Mouse (Mus musculus) liver, embryonic 15.5 days (tissue): Measurements from ENCODE around the gene Ptbp1. TPM values are rescaled to one million over a fixed set of nuclear protein-coding genes. Genes with fewer than 3 reads are reported as not detected.

Source experiments
- ATAC-seq: fragments of 200-750 bp; cut with Nextera tagmentation; 2 replicates; pipeline ENCODE4 v1.8.0; 2017; ENCODE audit warnings: moderate number of reproducible peaks, mild to moderate bottlenecking, moderate library complexity; ENCODE audit not compliant: insufficient read depth
- H3K27ac ChIP-seq: fragments of 300-500 bp; sonication (generic); replicated peaks from 2 replicates; pipeline ENCODE4 v1.5.1; 2015; ENCODE audit warnings: mild to moderate bottlenecking, inconsistent platforms
- H3K27me3 ChIP-seq: fragments of 300-500 bp; sonication (generic); 2 replicates; pipeline ENCODE4 v1.6.1; 2015; ENCODE audit warnings: mild to moderate bottlenecking, inconsistent platforms
- H3K36me3 ChIP-seq: fragments of 300-500 bp; sonication (generic); replicated peaks from 2 replicates; pipeline ENCODE4 v1.6.1; 2015; ENCODE audit warnings: moderate library complexity, mild to moderate bottlenecking, inconsistent platforms
- H3K4me1 ChIP-seq: fragments of 300-500 bp; sonication (generic); replicated peaks from 2 replicates; pipeline ENCODE4 v1.6.1; 2015; ENCODE audit warnings: inconsistent platforms
- H3K4me2 ChIP-seq: fragments of 300-500 bp; sonication (generic); 2 replicates; pipeline ENCODE4 v1.6.1; 2015; ENCODE audit warnings: moderate library complexity, mild to moderate bottlenecking, inconsistent platforms
- H3K4me3 ChIP-seq: fragments of 300-500 bp; sonication (generic); replicated peaks from 2 replicates; pipeline ENCODE4 v1.5.1; 2015; ENCODE audit warnings: mild to moderate bottlenecking, inconsistent platforms
- H3K9ac ChIP-seq: fragments of 300-500 bp; sonication (generic); 2 replicates; pipeline ENCODE4 v1.6.1; 2015; ENCODE audit warnings: moderate library complexity, mild to moderate bottlenecking, inconsistent platforms
- H3K9me3 ChIP-seq: fragments of 300-500 bp; sonication (generic); replicated peaks from 2 replicates; pipeline ENCODE4 v1.6.1; 2016; ENCODE audit warnings: inconsistent platforms
- WGBS: fragments of 180-500 bp; shearing (Covaris S2); methylation state at CpG from one replicate; pipeline ENCODE4 v1.1.7; 2015; ENCODE audit warnings: mixed read lengths; ENCODE audit not compliant: insufficient replicate concordance; 5-methylcytosine and 5-hydroxymethylcytosine counted together
- polyA plus RNA-seq: library from polyadenylated mRNA; unstranded; fragments of >200 nt; fragmentation: Nextera tagmentation; extraction: Ambion mirVana; gene quantifications from 2 replicates; pipeline ENCODE4 v1.2.1, GENCODE M21; 2015

Ptbp1 gene
- polyA plus RNA-seq, 1 experiment from 2014 or later: 120 TPM

DNA sequence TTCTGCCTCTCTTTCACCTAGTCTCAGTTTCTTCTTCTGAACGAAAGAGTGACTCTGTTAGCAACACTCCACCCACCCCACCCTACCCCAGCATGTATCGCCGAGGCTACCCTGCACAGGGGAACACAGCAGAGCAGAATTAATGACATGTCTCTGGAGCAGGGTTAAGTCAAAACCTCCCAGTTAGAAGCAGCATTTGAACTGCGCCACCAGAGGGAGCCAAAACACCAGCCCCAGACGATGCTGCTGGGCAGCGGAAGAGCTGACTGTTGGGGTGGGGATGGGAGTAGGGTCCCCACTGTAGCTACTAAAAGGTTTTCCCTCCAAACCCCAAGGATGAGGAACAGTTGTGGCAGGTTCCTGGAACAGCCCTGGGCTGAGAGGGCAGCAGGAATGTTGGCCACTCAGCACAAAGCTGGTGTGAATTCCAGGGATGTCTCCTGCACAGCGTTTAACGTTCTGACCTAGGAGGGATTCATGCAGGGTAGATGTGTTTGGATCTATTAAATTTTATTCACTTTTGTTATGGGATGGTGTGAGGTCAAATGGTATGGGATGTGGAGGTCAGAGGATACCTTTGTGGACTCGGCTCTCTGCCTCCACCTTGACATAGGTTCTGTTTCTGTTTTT, 19.3 kb upstream of the Ptbp1 start:
- peak; percentile 35; the same call in 1 of the 2 replicates for ATAC-seq
- H3K27ac ChIP-seq: no peak overlapping the region
- H3K27me3 ChIP-seq: no peaks in the 10 kb centered on the region; the same call in 1 of the 2 replicates
- no peak overlapping the region for H3K4me3 ChIP-seq
- WGBS: 23% methylated on average over 9 of the region's 9 CpGs
- no peak overlapping the region for H3K9ac ChIP-seq
- no peaks in the 10 kb centered on the region for H3K9me3 ChIP-seq
- no peaks in the 10 kb centered on the region for H3K36me3 ChIP-seq
- H3K4me1 ChIP-seq: no peaks in the 10 kb centered on the region
- H3K4me2 ChIP-seq: no peak overlapping the region

GRCm38 (mm10) chr10:79836918-79837317, 17.3 kb upstream of the Ptbp1 start:
- H3K4me1 ChIP-seq: peaks cover 10% of the 10 kb centered on the region; the same call in 1 of the 2 replicates
- WGBS: 89% methylated on average over 3 of the region's 3 CpGs
- ATAC-seq: no peak

DNA sequence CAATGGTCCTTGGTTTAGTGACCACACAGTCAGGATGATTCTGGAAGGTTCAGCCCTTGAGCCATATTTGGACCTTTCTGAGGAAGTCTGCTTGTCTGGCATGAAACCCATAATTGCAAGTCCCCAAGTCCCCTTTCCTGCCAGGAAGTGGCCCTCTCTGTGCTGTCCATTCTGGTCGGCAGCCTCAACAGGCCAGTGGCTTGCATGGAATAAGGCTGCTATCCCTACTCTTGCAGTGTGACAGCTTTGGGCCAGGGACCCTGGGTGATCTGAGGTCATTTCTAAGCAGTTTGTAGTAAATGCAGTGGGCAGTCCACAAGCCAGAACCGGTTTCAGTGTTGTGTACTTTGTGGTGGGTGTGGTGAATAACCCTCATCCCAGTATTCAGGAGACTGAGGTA, 16.1 kb upstream of the Ptbp1 start:
- no peak for ATAC-seq
- WGBS: 32% methylated on average over 2 of the region's 2 CpGs

More at GRCm38 (mm10) chr10:79836918-79837317, 17.3 kb upstream of the Ptbp1 start:
- Histone ChIP-seq H3K9me3 (no peaks in the 10 kb centered on the region), H3K27ac (no peak overlapping the region), H3K4me3 (no peak overlapping the region), H3K27me3 (0 out of 2 replicates have a peak, but pooled peaks cover 6% of the 10 kb centered on the region), H3K4me2 (no peak overlapping the region), H3K9ac (no peak overlapping the region), H3K36me3 (no peaks in the 10 kb centered on the region)

DNA sequence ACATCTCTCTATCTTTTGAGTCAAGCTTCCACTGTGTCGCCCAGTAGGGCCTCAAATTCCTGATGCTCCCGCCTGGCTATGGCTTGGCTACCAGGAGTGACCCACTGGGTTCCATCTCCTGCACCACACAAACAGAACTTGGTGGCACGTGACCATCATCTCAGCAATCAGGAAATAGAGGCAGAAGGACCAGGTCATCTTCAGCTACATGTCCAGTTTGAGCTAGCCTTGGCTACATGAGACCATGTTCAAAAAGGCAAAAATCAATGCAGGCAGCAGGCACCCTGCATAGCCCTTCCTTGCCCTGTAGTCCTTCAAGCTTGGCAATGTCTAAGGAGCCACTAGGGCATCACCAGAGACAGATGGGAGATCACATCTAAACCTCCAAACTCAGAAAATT, 14.1 kb upstream of the Ptbp1 start:
- H3K4me2 ChIP-seq: no peak overlapping the region
- no peaks in the 10 kb centered on the region for H3K36me3 ChIP-seq
- no peak overlapping the region for H3K4me3 ChIP-seq
- H3K9me3 ChIP-seq: no peaks in the 10 kb centered on the region
- peak overlapping the region; percentile 3; the same call in 1 of the 2 replicates for H3K27ac ChIP-seq
- no peak for ATAC-seq
- 0 out of 2 replicates have a peak, but pooled peaks cover 6% of the 10 kb centered on the region for H3K27me3 ChIP-seq
- H3K9ac ChIP-seq: no peak overlapping the region
- WGBS: 60% methylated on average over 3 of the region's 3 CpGs
- peaks cover 10% of the 10 kb centered on the region; the same call in 1 of the 2 replicates for H3K4me1 ChIP-seq

More for the DNA sequence above, 16.1 kb upstream of the Ptbp1 start:
- H3K27me3 ChIP-seq: 0 out of 2 replicates have a peak, but pooled peaks cover 6% of the 10 kb centered on the region
- peaks cover 10% of the 10 kb centered on the region; the same call in 1 of the 2 replicates for H3K4me1 ChIP-seq
- no peak overlapping the region for H3K4me2 ChIP-seq
- no peak overlapping the region for H3K27ac ChIP-seq
- H3K9ac ChIP-seq: no peak overlapping the region
- no peak overlapping the region for H3K4me3 ChIP-seq
- H3K9me3 ChIP-seq: no peaks in the 10 kb centered on the region
- H3K36me3 ChIP-seq: no peaks in the 10 kb centered on the region

- H3K36me3 ChIP-seq: no peaks in the 10 kb centered on the region
- peak; percentile 72 for ATAC-seq
- under 1% methylated on average over 24 of the region's 24 CpGs for WGBS
- peaks cover 10% of the 10 kb centered on the region; the same call in 1 of the 2 replicates for H3K4me1 ChIP-seq
- peak overlapping the region; percentile 70 for H3K4me2 ChIP-seq
- peak overlapping the region; percentile 35; the same call in 1 of the 2 replicates for H3K9ac ChIP-seq
- H3K27ac ChIP-seq: peak overlapping the region; percentile 49
- no peaks in the 10 kb centered on the region for H3K9me3 ChIP-seq
- peak overlapping the region; percentile 51 for H3K4me3 ChIP-seq
- H3K27me3 ChIP-seq: 0 out of 2 replicates have a peak, but pooled peaks cover 6% of the 10 kb centered on the region
Observed at GRCm38 (mm10) chr10:79840644-79841551, 13.3 kb upstream of the Ptbp1 start.

DNA sequence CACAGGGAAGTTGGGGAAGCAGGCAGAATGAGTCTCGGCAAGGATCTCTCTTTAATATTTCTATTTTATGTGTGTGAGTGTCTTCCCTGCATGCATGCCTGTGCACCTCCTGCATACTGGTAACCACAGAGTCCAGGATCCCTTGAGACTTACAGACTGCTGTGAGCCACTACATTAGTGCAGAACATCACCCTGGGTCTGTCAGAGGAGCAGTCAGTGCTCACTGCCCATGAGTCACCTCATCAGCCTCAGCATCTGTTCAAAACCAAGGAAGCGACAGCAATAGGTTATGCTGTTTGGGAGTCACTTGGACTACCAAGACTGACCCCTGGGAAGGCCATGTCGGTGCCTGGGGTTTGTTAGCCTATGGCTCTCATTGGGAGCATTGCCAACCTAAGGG, 11.9 kb upstream of the Ptbp1 start:
- H3K9ac ChIP-seq: no peak overlapping the region
- no peak overlapping the region for H3K4me2 ChIP-seq
- H3K9me3 ChIP-seq: no peaks in the 10 kb centered on the region
- H3K36me3 ChIP-seq: no peaks in the 10 kb centered on the region
- H3K4me1 ChIP-seq: peaks cover 10% of the 10 kb centered on the region; the same call in 1 of the 2 replicates
- no peak for ATAC-seq
- H3K4me3 ChIP-seq: no peak overlapping the region
- H3K27ac ChIP-seq: no peak overlapping the region
- 0 out of 2 replicates have a peak, but pooled peaks cover 6% of the 10 kb centered on the region for H3K27me3 ChIP-seq
- 67% methylated on average over 3 of the region's 3 CpGs for WGBS

DNA sequence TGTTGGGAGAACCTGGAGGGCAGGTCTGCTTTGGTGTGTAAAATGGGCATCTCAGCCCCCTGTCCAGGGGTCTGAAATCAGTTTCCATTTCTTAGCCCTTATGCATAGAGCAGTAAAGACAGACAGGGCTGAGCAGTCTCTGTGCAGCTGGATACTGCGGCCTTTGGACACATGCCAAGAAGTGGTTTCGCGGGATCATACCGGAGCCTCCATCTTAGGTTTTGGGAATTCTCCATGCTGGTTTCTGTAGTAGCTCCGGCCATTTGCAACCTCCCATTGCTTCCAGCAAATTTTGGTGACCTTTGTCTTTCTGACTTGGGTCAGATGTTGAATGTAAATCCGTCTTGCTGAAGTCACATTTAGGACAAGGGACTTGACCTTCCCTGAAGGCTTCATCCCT, 10.8 kb upstream of the Ptbp1 start:
- 70% methylated on average over 6 of the region's 6 CpGs for WGBS
- H3K9ac ChIP-seq: no peak overlapping the region
- no peak overlapping the region for H3K4me2 ChIP-seq
- no peaks in the 10 kb centered on the region for H3K9me3 ChIP-seq
- 0 out of 2 replicates have a peak, but pooled peaks cover 6% of the 10 kb centered on the region for H3K27me3 ChIP-seq
- H3K27ac ChIP-seq: no peak overlapping the region
- H3K4me1 ChIP-seq: peaks cover 10% of the 10 kb centered on the region; the same call in 1 of the 2 replicates
- H3K4me3 ChIP-seq: no peak overlapping the region
- H3K36me3 ChIP-seq: no peaks in the 10 kb centered on the region
- ATAC-seq: no peak

DNA sequence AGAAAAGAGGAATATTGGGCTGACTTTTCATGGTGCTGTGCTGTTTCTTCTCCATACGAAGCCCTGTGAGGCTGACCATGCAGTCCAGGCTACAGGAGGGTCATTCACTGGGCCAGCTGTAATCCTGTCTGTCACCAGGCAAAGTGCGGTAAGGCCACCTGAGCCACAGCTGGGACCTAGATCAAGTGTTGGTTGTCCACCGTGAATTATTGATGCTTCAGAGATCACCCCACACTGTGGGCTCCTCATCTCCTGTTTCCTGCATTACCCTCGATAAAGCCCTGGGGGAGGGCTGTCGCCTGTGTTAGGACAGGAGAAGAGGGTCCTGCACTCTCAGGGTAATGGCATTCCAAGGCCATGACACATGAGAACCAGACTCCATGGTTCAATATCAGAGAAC, 7.7 kb upstream of the Ptbp1 start:
- Histone ChIP-seq H3K36me3 (no peaks in the 10 kb centered on the region), H3K4me2 (no peak overlapping the region), H3K4me3 (no peak overlapping the region), H3K9me3 (no peaks in the 10 kb centered on the region), H3K27ac (no peak overlapping the region), H3K9ac (no peak overlapping the region), H3K27me3 (0 out of 2 replicates have a peak, but pooled peaks cover 3% of the 10 kb centered on the region), H3K4me1 (peaks cover 16% of the 10 kb centered on the region)
- 48% methylated on average over 5 of the region's 5 CpGs for WGBS
- ATAC-seq: no peak

DNA sequence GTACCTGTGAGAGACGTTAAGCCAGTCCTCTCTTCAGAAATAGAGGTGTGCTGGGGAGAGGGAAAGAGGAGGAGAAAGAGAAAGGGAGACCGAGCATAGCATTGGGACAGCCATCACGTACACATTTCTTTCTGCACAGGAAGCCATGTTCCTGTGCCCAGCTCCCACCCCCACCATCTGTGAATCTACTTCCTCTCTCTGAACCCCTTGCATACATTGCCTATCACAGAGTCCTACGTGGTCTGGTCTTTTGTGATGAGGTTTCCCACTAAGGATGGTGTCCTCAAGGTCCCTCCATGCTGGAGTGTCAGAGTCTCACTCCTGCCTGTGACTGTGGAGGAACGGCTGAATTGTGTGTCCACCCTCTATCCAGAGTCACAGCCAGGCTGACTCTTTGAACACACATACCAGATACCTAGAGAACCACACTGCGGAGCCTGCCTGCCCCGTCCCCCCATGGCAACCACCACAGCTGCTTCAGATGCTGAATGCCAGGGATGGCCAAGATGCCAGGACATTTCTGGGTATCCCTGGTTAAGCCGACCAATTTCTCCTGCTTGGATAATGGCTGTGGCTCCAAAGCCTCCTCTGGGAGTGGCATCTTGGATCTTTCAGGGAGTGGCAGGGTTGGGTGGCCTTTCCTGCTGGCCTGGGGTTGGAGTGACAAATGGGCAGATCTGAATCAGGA, 4.1 kb upstream of the Ptbp1 start:
- no peak for ATAC-seq
- 0 out of 2 replicates have a peak, but pooled peaks cover 3% of the 10 kb centered on the region for H3K27me3 ChIP-seq
- H3K9me3 ChIP-seq: no peaks in the 10 kb centered on the region
- H3K36me3 ChIP-seq: no peaks in the 10 kb centered on the region
- WGBS: 38% methylated on average over 8 of the region's 8 CpGs
- H3K9ac ChIP-seq: no peak overlapping the region
- peaks cover 41% of the 10 kb centered on the region for H3K4me1 ChIP-seq
- H3K4me2 ChIP-seq: no peak overlapping the region
- no peak overlapping the region for H3K4me3 ChIP-seq
- no peak overlapping the region for H3K27ac ChIP-seq

DNA sequence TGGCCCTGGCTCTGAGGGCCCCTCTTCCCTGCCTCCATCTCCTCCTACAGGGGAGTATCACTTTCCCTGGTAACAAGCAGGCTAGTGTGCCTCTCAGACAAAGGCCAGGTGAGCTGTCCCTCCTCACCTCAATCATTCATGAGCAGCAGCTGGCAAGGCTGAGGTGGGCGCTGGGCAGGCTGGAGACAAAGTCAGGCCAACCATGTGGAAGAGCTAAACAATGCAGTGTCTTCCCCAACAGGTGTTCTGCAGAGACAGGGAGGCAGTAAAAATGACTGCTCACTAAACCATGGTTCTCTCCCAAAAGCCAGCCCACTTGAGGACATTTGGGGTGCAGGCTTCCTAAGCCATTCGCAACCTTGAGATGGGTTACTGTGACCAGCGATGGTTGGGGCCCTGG, 2.6 kb upstream of the Ptbp1 start:
- ATAC-seq: no peak
- peaks cover 54% of the 10 kb centered on the region for H3K4me1 ChIP-seq
- H3K27ac ChIP-seq: peak overlapping the region; percentile 95
- no peak overlapping the region; the same call in 1 of the 2 replicates for H3K9ac ChIP-seq
- H3K36me3 ChIP-seq: peaks cover 5% of the 10 kb centered on the region
- H3K9me3 ChIP-seq: no peaks in the 10 kb centered on the region
- H3K4me3 ChIP-seq: no peak overlapping the region
- H3K27me3 ChIP-seq: 0 out of 2 replicates have a peak, but pooled peaks cover 3% of the 10 kb centered on the region
- H3K4me2 ChIP-seq: peak overlapping the region; percentile 98
- 54% methylated on average over 3 of the region's 3 CpGs for WGBS
